Mouse (Mus musculus) neural tube, embryonic 15.5 days (tissue): ENCODE data around the gene Mrpl48. TPM values are rescaled to one million over a fixed set of nuclear protein-coding genes. Genes with fewer than 3 reads are reported as not detected.

Source experiments
- ATAC-seq: fragments of 200-750 bp; cut with Nextera tagmentation; 2 replicates; pipeline ENCODE4 v1.8.0; 2017; ENCODE audit warnings: mild to moderate bottlenecking, moderate TSS enrichment, moderate library complexity; ENCODE audit not compliant: low FRiP score
- H3K27ac ChIP-seq: fragments of 300-500 bp; sonication (generic); replicated peaks from 2 replicates; pipeline ENCODE4 v1.5.1; 2015; ENCODE audit warnings: mild to moderate bottlenecking, inconsistent platforms
- H3K27me3 ChIP-seq: fragments of 300-500 bp; sonication (generic); replicated peaks from 2 replicates; pipeline ENCODE4 v1.6.1; 2015; ENCODE audit warnings: inconsistent platforms
- H3K36me3 ChIP-seq: fragments of 300-500 bp; sonication (generic); 2 replicates; pipeline ENCODE4 v1.6.1; 2015; ENCODE audit warnings: inconsistent platforms
- H3K4me1 ChIP-seq: fragments of 300-500 bp; sonication (generic); 2 replicates; pipeline ENCODE4 v1.6.1; 2015; ENCODE audit warnings: inconsistent platforms
- H3K4me2 ChIP-seq: fragments of 300-500 bp; sonication (generic); 2 replicates; pipeline ENCODE4 v1.6.1; 2015; ENCODE audit warnings: inconsistent platforms, mild to moderate bottlenecking, moderate library complexity
- H3K4me3 ChIP-seq: fragments of 300-500 bp; sonication (generic); replicated peaks from 2 replicates; pipeline ENCODE4 v1.5.1; 2015; ENCODE audit warnings: mild to moderate bottlenecking, inconsistent platforms
- H3K9ac ChIP-seq: fragments of 300-500 bp; sonication (generic); replicated peaks from 2 replicates; pipeline ENCODE4 v1.6.1; 2015; ENCODE audit warnings: mild to moderate bottlenecking, inconsistent platforms
- H3K9me3 ChIP-seq: fragments of 300-500 bp; sonication (generic); replicated peaks from 2 replicates; pipeline ENCODE4 v1.6.1; 2016; ENCODE audit warnings: inconsistent platforms
- WGBS: fragments of 180-500 bp; shearing (Covaris S2); methylation state at CpG from one replicate; pipeline ENCODE4 v1.1.7; 2015; ENCODE audit warnings: mixed read lengths; 5-methylcytosine and 5-hydroxymethylcytosine counted together
- polyA plus RNA-seq: library from polyadenylated mRNA; unstranded; fragments of >200 nt; fragmentation: Nextera tagmentation; extraction: Ambion mirVana; gene quantifications from 2 replicates; pipeline ENCODE4 v1.2.1, GENCODE M21; 2015

Gene Mrpl48
- polyA plus RNA-seq, 1 experiment from 2014 or later = 85.3 TPM

DNA sequence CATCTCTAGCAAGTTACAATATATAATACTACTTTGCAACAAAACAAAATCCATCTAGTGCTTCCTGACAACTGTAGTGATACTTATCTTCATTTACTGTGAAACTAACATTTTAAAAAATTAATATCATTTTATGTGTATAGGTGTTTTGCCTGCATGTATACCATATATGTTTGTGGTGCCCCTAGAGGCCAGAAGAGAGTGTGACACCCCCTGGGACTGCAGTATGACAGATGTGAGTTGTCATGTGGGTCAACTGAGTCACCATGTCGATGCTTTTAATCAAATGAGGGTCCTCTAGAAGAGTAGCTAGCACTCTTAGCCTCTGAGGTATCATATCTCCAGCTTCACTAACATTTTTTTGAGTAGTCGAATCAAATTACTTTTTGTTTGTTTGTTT lies 14.2 kb upstream of the Mrpl48 start:
- ATAC-seq = no peak
- no peaks in the 10 kb centered on the region for H3K36me3 ChIP-seq

DNA sequence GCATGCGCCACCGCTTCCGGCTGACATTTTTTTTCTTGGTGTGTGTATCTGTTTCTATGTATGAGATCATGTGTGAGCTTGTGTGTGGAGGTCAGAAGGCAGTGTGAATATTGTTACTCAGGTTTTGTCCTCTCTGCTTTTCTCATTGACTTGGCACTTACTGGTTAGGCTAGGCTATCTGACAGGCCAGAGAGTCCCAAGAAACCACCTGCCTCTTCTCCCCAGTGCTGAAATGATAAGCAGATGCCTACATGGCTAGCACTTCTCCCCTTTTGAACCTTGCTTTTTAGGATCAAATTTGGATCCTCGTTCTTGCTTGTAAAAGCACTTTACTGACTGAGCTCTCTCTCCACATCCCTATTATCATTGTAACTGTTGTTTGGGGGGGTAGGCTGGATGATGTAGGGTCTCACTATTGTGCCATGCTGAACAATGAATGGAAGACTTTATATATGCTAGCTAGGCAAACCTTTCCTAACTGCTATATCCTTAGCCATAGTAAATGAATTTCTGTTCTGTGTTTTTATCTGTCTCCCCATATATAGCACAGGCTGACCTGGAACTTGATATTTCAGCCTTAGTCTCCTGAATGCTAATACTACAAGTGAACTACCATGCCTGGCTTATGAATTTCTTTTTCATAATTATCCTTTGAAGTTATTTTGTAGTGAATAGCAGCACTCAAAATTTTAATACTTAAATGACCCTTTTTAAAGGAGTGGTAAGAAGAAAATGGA lies 8.2 kb upstream of the Mrpl48 start:
- H3K36me3 ChIP-seq = no peaks in the 10 kb centered on the region
- H3K4me1 ChIP-seq = 0 out of 2 replicates have a peak, but pooled peaks cover 6% of the 10 kb centered on the region
- 90% methylated on average over 4 of the region's 4 CpGs for WGBS
- no peaks in the 10 kb centered on the region for H3K9me3 ChIP-seq
- H3K4me2 ChIP-seq = no peak overlapping the region
- ATAC-seq = no peak
- no peak overlapping the region for H3K4me3 ChIP-seq
- H3K9ac ChIP-seq = no peak overlapping the region
- H3K27ac ChIP-seq = no peak overlapping the region
- no peaks in the 10 kb centered on the region for H3K27me3 ChIP-seq

More for the DNA sequence above, 14.2 kb upstream of the Mrpl48 start:
- Histone ChIP-seq H3K27me3 (no peaks in the 10 kb centered on the region), H3K4me3 (no peak overlapping the region), H3K9me3 (no peaks in the 10 kb centered on the region), H3K4me1 (peaks cover 6% of the 10 kb centered on the region; the same call in 1 of the 2 replicates), H3K27ac (no peak overlapping the region), H3K9ac (no peak overlapping the region), H3K4me2 (no peak overlapping the region)
- WGBS = 89% methylated on average over 2 of the region's 2 CpGs

DNA sequence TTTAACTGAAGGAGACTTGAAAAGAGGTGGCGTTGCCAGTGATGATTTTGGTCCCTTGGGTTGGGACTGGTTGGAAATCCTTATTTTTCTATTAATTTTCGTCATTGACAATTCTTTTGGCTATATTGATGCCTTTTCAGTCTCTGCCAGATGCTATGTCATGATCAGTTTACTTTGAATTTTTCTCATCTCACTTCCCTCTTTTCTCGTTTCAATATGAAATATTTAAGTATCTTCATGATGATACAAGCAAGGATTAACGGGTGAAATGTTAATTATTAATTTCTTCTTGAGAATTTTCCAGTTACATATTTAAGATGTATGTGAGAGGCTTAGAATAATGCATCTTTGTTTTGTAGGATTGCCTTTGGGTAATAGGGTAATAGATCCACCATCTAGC lies 809 bp upstream of the Mrpl48 start:
- 0 out of 2 replicates have a peak, but pooled peaks cover 4% of the 10 kb centered on the region for H3K27me3 ChIP-seq
- peaks cover 19% of the 10 kb centered on the region for H3K4me1 ChIP-seq
- peak overlapping the region; percentile 59 for H3K4me2 ChIP-seq
- H3K27ac ChIP-seq = peak overlapping the region; percentile 99
- peak overlapping the region; percentile 99 for H3K4me3 ChIP-seq
- peak overlapping the region; percentile 100 for H3K9ac ChIP-seq
- no peaks in the 10 kb centered on the region for H3K36me3 ChIP-seq
- no peaks in the 10 kb centered on the region for H3K9me3 ChIP-seq
- WGBS = 17% methylated on average over 4 of the region's 4 CpGs
- ATAC-seq = no peak

DNA sequence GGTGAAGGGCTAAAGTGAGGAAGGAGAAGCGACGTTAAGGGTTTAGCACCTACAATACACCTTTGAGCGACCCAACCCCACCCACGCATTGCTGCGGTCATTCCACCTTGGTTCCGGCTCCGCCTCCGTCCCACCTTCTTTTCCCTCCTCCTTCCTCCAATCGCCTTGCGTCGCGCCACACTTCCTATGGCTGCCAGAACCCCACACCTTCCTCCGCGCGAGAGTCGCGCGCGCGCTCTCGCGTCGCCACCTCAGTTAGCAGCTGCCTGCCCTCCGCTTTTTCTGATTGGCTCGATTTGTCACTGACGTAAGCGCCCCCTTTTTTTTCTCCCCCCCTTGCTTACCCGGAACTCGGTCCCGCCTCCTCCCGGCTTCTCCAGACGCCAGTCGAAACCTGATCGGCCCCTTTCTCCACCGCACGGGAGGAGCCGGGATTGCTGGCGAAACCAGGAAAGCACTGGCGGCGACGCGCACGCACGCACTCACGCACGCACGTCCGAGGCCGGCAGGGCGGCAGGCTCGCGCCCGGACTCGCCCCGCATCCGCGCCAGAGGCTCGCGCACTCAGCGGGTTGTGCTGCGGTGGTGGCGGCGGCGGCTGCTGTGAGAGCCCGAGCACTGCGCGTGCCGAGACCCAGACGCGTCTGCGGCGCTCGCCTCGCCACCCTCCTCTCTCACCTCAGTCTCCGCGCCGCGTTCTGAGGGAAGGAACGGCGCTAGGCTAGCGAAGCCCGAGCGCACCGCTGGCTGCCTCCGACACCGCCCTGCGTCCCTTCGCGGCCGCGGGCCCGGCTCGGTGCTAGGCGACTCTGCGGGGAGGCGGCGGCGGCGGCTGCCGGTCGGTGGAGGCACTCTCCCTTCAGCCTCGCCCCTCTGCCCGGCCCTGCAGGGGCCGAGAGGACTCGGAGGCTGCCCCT lies 629 bp downstream of the Mrpl48 start, which contains the start of gene Rab6a:
Gene Rab6a (plus strand): TSS at position 197 of the 916 bp plus-strand sequence.
- H3K9ac ChIP-seq = peak within 1 kb of the TSS; percentile 100
- peak within 1 kb of the TSS; percentile 99 for H3K4me3 ChIP-seq
- H3K4me2 ChIP-seq = peak within 1 kb of the TSS; percentile 70
- H3K27me3 ChIP-seq = 0 out of 2 replicates have a peak, but pooled peaks cover 4% of the 10 kb centered on the region
- peak; percentile 97 for ATAC-seq
- peak within 1 kb of the TSS; percentile 99 for H3K27ac ChIP-seq
- WGBS = under 1% methylated on average over 86 of the region's 105 CpGs
- no peaks in the 10 kb centered on the region for H3K9me3 ChIP-seq
- H3K36me3 ChIP-seq = no peaks in the 10 kb centered on the region
- H3K4me1 ChIP-seq = peaks cover 19% of the 10 kb centered on the region

DNA sequence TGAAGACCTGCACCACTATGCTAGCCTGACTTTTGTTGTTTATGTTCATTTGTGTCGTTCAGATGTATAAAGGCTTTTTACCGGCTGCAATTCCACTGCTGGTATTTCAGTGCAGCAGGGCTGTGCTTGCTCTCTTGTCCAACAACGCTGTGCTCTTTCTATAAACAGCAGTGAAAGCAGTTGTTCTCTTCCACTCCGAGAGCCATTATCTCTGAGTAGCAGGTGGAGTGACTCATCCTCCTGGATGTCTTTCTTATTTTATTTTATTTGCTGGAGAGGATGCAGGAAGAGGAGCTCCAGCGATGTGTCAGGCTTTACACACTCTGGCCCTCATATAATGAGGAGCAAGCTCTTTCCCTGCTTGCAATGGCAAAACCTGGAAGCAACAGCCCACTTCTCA lies 7.9 kb downstream of the Mrpl48 start:
- Histone ChIP-seq H3K9me3 (no peaks in the 10 kb centered on the region), H3K4me3 (no peak overlapping the region), H3K9ac (no peak overlapping the region), H3K4me1 (no peaks in the 10 kb centered on the region), H3K27me3 (0 out of 2 replicates have a peak, but pooled peaks cover 4% of the 10 kb centered on the region), H3K4me2 (no peak overlapping the region), H3K36me3 (no peaks in the 10 kb centered on the region), H3K27ac (no peak overlapping the region)
- ATAC-seq = no peak
- WGBS = 84% methylated on average over 5 of the region's 5 CpGs

DNA sequence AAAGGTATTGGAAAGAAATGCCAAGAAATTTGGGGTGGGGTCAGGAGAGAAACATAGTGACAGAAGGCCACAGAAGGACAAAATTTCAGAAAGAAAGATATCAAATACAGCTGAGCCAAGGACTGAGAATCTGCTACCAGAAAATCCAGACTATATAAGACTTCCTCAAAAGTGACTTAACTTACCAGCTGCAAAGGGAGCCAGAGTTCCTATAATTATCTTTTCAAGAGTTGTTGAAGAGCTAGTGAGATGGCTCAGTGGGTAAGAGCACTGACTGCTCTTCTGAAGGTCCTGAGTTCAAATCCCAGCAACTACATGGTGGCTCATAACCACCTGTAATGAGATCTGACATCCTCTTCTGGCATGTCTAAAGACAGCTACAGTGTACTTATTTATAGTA lies 14.8 kb downstream of the Mrpl48 start:
- ATAC-seq = no peak

DNA sequence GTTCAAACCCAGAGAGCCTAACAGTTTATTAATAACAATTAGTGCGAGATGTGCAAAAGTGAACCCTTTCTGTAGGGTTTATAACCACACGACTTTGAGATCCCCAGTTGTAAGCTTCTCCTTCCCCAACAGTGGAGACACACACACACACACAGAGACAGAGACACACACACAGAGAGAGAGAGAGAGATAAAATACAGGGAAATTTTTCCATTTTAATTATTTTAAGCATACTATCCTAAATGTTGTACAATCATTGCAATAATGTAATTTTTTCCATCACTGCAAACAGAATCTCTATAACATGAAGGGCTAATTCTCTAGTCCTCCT lies 16.6 kb downstream of the Mrpl48 start:
- Histone ChIP-seq H3K4me1 (0 out of 2 replicates have a peak, but pooled peaks cover 7% of the 10 kb centered on the region), H3K4me3 (peak overlapping the region; percentile 50), H3K36me3 (no peaks in the 10 kb centered on the region), H3K27me3 (no peaks in the 10 kb centered on the region), H3K4me2 (peak overlapping the region; percentile 65), H3K27ac (peak overlapping the region; percentile 91), H3K9ac (peak overlapping the region; percentile 62; the same call in 1 of the 2 replicates), H3K9me3 (no peaks in the 10 kb centered on the region)
- WGBS = 8% methylated on average over 2 of the region's 2 CpGs
- ATAC-seq = no peak; the same call in 1 of the 2 replicates

More for the DNA sequence above, 14.8 kb downstream of the Mrpl48 start:
- Histone ChIP-seq H3K4me1 (0 out of 2 replicates have a peak, but pooled peaks cover 7% of the 10 kb centered on the region), H3K9me3 (no peaks in the 10 kb centered on the region), H3K4me3 (no peak overlapping the region), H3K27me3 (no peaks in the 10 kb centered on the region), H3K36me3 (no peaks in the 10 kb centered on the region), H3K9ac (no peak overlapping the region), H3K27ac (no peak overlapping the region), H3K4me2 (no peak overlapping the region)

DNA sequence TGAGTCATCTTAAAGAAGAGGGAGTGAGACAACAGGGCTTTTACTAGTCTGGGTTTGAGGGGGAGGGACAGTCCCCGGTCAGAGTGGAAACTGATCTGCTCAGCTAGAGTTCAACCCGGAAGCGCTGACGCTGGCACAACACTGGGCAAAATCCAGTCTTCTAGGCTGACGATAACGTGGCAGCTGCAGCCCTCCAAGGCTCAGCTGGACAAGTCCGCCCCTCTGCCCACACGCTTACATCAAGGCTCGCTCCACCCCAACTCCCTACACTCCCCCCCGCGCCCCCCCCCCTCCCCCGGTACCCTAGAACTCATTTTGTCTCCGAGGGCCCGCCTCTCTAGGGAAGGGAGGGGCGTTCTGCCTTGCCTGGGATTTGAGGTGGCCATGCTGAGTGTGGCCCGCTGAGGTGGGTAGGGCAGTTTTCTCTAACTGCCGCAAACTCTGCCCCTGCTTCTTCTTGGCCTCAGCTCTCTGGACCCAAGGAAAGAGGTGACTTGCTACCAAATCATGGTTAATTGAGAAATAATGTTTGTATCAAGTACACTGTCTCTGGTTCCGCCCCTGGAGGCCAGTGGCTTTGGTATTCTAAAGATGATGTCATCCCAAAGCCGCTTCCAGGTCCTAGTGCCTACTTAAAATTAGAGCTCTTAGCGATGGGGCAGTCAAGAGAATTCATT lies 17.1 kb downstream of the Mrpl48 start:
- 0 out of 2 replicates have a peak, but pooled peaks cover 7% of the 10 kb centered on the region for H3K4me1 ChIP-seq
- H3K27me3 ChIP-seq = no peaks in the 10 kb centered on the region
- WGBS = 0% methylated on average over 17 of the region's 20 CpGs
- no peaks in the 10 kb centered on the region for H3K9me3 ChIP-seq
- peak overlapping the region; percentile 91 for H3K27ac ChIP-seq
- peak overlapping the region; percentile 62 for H3K9ac ChIP-seq
- peak overlapping the region; percentile 50 for H3K4me3 ChIP-seq
- ATAC-seq = peak; percentile 96
- no peaks in the 10 kb centered on the region for H3K36me3 ChIP-seq
- peak overlapping the region; percentile 65 for H3K4me2 ChIP-seq

DNA sequence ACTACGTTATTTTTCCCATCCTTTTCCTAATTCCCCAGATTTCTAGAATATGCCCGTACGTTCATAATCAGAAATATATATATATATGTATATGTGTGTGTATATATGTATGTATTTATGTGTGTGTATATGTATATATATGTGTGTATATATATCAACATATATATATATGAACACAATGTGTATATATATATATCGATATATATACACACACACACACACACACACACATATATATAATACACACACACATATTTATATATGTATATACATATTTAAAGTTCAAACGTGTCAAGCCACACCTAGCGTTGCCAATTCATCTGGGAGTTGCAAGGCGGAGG lies 17.6 kb downstream of the Mrpl48 start:
- Histone ChIP-seq H3K4me3 (peak overlapping the region; percentile 50), H3K4me2 (peak overlapping the region; percentile 65), H3K9me3 (no peaks in the 10 kb centered on the region), H3K27ac (peak overlapping the region; percentile 91), H3K4me1 (0 out of 2 replicates have a peak, but pooled peaks cover 7% of the 10 kb centered on the region), H3K9ac (peak overlapping the region; percentile 62), H3K36me3 (no peaks in the 10 kb centered on the region), H3K27me3 (no peaks in the 10 kb centered on the region)
- 46% methylated on average over 7 of the region's 7 CpGs for WGBS
- no peak for ATAC-seq

DNA sequence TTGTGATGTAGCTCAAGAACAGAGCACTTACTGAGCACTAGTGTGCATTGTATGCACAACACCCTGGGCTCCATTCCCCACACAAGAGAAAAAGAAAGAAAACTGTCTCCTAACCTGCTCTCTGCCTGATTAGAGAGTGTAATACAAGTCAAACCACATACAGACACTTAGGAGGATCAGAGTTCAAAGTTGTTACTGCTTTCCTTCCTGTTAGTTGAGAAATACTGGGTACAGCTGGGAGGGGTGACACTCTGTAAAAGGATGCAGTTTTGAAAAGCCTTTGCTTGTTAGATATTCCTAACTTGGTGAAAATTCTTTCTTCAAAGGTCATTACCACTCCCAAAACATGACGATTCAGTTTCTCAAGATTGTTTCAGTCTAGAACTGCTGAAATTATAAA lies 18.3 kb downstream of the Mrpl48 start:
- Histone ChIP-seq H3K4me2 (no peak overlapping the region), H3K4me3 (no peak overlapping the region), H3K9me3 (no peaks in the 10 kb centered on the region), H3K27ac (no peak overlapping the region), H3K27me3 (no peaks in the 10 kb centered on the region), H3K9ac (no peak overlapping the region), H3K36me3 (no peaks in the 10 kb centered on the region), H3K4me1 (0 out of 2 replicates have a peak, but pooled peaks cover 7% of the 10 kb centered on the region)
- 75% methylated on average over 1 of the region's 1 CpGs for WGBS
- ATAC-seq = no peak

DNA sequence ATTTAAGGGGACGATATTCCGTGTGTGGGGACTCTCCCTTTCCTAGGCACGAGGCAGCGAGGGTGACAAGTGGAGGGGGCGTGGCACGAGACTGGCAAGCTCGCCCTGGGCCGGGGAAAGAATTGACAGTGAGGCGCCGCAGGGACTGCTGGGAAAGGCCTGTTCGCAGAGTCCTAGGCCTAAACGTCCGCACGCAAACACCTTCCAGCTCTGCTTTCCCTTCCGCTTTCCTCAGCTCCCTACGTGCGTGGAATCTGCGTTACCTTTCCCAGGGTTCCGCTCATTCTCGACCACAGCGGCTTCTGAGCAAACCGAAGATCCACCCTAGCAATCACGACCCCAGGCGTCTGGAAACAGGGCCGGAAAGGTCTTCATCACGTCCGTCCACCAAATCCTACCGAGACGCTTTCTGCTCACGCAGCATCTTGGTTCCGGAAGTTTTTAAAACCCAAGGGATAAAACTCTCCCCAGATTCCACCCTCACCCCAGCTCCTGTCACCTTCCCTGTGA lies 25.3 kb downstream of the Mrpl48 start:
- peak; percentile 96 for ATAC-seq
- H3K4me1 ChIP-seq = peaks cover 17% of the 10 kb centered on the region
- WGBS = under 1% methylated on average over 31 of the region's 31 CpGs
- H3K27me3 ChIP-seq = no peaks in the 10 kb centered on the region
- H3K4me2 ChIP-seq = peak overlapping the region; percentile 66
- peak overlapping the region; percentile 96 for H3K27ac ChIP-seq
- H3K36me3 ChIP-seq = no peaks in the 10 kb centered on the region
- H3K9me3 ChIP-seq = no peaks in the 10 kb centered on the region
- peak overlapping the region; percentile 61 for H3K9ac ChIP-seq
- peak overlapping the region; percentile 54 for H3K4me3 ChIP-seq
